Mouse (Mus musculus) yolk sac, embryonic 10.5 days (tissue): ENCODE data around the gene Spink4.

Experiments
- DNase-seq: peaks from one replicate; pipeline ENCODE4 v3.0.0-alpha.2; 2017; ENCODE audit warnings: low spot score

The Spink4 gene

DNA sequence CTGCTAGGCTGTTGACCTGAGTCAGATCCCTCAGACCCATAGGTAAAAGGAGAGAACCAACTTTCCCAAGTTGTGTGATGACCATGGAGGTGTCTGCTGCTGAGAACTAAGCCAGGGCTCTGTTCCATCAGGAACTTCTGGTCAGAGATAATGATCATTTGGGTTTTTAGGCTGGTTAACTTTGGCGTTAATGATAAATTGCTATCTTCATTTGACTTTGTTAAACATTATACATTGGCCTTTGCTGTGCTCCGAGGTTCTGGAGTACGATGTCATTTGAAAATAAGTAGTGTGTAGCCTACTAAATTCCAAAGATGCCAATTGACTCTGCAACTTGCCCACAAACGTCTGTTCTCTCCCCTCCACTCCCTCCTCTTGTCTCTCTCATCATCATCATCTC lies 49.3 kb downstream of the Spink4 start:
- no peak for DNase-seq

DNA sequence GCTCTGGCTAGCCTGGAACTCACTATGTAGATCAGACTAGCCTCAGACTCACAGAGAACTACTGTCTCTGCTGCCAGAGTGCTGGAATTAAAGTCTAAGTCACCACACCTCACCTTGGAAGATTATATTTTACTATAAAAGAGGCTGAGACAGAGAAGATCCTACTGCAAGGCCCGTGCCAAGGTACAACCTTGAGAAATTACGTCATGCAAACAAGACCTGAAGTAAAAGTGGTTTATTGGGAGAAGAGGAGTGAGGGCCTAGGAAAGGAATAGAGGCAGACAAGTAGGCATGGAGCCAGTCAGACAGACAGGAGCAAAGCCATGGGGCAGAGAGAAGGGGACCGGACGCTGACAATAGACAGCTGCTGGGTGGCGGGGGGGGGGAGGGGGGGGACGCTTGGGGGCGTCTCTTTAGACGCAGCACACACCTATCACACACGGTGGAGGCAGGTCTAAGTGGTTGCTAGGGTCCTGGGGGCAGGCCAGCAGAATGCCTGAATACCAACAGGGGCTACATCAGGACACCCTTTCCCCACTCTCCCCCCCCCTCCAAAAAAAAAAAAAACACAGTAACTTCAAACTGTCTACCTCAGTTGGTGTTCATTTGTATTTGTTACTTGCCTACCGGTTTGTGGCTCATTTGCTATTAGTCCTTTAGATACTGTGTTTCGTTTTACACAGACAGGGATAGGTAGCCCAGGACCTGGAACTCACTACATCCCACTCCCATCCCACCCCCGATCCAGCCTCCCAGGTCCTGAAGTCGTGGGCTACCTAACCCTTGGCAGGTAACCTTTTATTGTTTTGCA lies 50.1 kb downstream of the Spink4 start:
- peak; percentile 62 for DNase-seq

DNA sequence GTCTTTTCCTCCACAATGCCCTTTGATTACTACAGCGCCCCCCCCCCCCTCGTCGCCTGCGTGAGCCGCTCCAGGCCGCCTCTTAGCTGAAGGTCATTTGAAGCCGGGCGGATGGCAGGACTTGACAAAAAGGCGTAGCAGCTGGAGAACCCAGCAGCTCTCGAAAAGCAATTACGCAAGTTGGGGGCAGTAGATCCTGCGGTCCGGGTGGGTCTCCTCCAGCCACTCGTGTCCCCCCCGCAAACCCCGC lies 50.7 kb downstream of the Spink4 start:
- no peak for DNase-seq

DNA sequence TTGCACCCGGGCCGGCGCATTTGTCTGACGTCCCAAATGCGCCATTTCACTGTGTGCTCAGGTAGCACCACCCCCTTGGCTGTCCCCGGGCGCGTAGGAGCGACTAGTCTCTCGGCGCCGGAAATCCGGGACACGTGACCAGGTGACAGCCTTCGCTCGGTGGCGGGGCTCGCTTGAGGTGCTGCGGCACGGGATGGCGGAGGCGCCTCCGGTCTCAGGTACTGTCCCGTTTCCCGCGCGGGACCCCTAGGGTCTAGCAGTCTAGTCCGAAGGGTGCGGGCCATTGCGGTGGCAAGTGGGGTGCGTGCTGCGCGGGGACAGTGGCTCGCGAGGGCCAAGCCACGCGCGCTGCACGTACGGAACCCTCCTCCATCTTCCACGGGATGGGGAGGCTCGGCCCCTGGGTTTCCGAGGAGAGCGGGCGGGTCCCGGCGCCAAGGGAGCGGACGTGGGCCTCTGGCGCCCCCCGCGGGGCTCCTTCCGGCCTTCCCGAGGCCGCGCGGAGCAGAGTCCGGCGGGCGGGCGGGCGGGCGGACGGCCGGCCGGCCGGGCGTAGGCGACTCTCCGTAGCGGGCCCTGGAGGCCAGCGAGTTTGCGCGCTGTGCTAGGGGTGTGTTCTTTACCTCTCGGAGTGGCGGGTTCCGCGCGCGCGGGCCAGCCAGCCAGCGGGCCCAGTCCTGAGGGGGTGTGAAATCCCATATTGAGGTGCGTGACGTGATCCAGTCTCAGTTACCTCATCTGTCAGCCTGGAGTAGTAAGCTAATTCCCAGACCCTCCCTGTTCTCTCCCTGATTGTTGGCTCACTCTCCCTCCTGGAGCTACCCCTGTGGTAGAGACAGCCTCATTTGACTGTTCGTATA lies 51.2 kb downstream of the Spink4 start, which contains the start of gene Nfx1:
Gene Nfx1, plus strand, starts transcription at position 65 of the 860 bp plus-strand sequence.
- DNase-seq = peak; percentile 95

DNA sequence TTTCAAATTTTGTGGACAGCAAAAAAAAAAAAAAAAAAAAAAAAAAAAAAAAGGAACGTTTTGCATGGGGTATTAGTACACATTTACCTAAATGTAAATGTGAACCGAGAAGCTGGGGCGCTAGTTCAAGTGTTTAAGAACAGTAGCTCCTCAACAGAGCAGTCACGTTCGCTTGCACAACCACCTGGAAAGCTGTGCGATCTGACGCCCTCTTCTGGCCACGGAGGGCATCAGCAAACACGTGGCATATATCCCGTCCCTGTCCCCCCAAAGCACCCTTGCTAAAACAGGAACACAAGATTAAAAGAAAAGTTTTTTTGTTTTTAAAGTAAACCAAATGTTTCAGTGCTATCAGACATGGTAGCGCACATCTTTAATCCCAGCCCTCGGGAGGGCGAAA lies 51.9 kb downstream of the Spink4 start:
- DNase-seq = peak; percentile 52

DNA sequence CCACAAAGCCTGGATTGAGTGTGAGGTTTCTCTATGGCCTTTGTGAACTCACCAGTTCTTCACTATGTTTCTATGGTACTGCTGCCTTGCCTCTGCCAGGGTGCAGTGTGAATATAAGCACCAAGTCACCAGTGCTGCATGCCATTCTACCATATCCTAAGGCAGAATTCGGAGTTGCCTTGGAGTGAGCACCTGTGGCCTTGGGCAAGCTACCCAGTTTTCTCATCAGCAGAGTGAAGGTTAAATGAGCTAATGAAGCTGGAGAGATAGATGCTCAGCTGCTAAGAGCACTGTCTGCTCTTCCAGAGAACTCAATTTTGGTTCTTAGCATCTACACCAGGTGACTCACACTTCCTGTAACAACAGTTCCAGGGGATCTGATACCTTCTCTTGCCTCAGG lies 54.2 kb downstream of the Spink4 start:
- no peak for DNase-seq

DNA sequence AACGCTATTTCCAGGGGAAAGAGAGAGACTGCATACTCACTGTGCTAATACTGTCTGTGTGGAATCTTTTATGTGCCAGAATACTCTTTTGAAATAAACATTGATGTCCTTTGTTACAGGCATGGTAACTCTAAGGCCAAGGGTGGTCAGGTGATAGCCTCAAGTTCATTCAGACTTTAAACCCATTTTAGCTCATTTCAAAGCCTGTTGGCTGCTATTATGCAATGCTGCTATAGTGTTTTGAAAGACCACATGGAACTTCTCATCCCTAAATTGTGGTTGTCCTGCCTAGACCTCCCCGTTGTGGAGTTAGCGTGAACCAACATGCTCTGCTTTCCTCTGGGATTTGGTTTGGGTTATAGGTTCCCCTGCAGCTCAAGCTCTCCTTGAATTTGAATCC lies 55.8 kb downstream of the Spink4 start:
- no peak for DNase-seq

DNA sequence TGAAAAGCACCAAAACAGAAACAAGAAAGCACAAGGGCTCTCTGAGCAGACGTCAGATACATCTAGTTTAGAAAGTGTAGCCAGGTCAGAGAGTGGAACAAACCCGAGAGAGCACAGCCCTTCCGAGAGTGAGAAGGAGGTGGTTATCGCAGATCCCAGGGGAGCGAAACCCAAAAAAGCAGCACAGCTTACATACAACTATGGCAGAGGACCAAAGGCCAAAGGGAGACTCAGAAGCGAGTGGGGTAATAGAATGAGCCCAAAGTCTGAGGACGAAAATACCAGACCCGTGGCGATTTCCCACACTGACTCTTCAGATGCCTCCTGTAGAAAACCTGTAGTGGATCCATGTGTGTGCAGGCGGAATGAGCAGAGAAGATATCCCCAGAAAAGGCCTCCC lies 56.8 kb downstream of the Spink4 start:
- DNase-seq = no peak

DNA sequence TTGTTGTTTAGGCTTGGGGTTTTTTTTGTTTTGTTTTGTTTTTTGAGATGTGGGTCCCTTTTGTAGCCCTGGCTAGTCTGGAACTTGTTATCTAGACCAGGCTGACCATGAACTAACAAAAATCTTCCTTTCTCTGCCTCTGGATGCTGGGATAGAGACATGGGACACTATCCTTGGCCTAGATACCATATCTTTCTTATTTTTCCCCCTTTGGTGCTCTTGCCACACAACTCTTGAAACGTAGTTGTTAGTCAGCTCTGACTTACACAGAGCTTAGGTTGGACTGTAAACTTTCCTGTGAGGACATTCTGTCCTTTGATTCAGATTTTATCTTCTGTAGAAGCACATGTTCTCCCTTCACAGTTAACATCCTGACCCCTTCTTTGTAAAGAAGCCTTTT lies 59.6 kb downstream of the Spink4 start:
- no peak for DNase-seq
